Mouse (Mus musculus): ENCODE data around the gene Pced1b.

DNA sequence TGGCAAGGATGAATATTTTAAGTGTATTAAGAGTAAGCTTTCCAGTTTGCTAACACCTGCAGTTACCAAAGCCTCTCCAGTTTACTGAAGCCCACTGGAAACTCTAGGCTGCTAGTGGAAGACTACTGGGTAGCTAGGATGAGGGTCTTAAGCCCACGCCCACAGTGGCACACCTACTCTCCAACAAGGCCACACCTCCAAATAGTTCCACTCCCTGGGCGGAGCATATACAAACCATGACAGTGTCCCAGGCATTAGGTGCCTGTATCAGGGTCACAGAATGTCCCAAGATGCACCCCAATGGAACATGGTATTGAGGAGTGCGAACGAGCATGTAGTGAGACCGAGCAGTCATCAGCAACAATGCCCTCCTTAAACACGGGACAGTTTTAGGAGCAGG lies 140.9 kb downstream of the Pced1b start:
- TF ChIP-seq CTCF (IDR thresholded peaks at IDR 0.05) (no peak), POLR2A (IDR thresholded peaks at IDR 0.05; ENCODE audit: insufficient read depth, low read depth, low read length) (no peak)

Data from heart, adult 2 months (tissue).